Mouse (Mus musculus): ENCODE data around the gene Slc27a5. TPM values are rescaled to one million over a fixed set of nuclear protein-coding genes. Genes with fewer than 3 reads are reported as not detected.

Slc27a5 gene
- total RNA-seq, 1 experiment: 0.45 TPM

GRCm38 (mm10) chr7:13038621-13039169, 40.7 kb upstream of the Slc27a5 start:
- Histone ChIP-seq H3K27ac (ENCODE audit: insufficient read depth, low read depth, low read length, poor library complexity, severe bottlenecking) (peak overlapping the region; percentile 92), H3K9ac (ENCODE audit: insufficient read depth, low read depth, low read length, poor library complexity, severe bottlenecking) (peak overlapping the region; percentile 97), H3K36me3 (ENCODE audit: control insufficient read depth, insufficient read depth, low read length, poor library complexity, severe bottlenecking) (peaks cover 13% of the 10 kb centered on the region), H3K4me3 (ENCODE audit: insufficient read depth in 1 of 2, low read depth in 1 of 2, low read length in 2 of 2, poor library complexity in 1 of 2, severe bottlenecking in 1 of 2) (peak overlapping the region; percentile 85 to 92), H3K4me1 (ENCODE audit: control insufficient read depth in 2 of 2, insufficient read depth in 2 of 2, low read length in 2 of 2, poor library complexity in 1 of 2) (peaks cover 0 to 15% of the 10 kb centered on the region in 2 experiments; a peak in 2 of 4 replicates), H3K9me3 (ENCODE audit: control insufficient read depth, insufficient read depth, low read depth, low read length) (no peaks in the 10 kb centered on the region)
- no peak for TF ChIP-seq MAFK (IDR thresholded peaks at IDR 0.05; ENCODE audit: insufficient read depth, low read depth, low read length)
- no peak for TF ChIP-seq ZNF384 (IDR thresholded peaks at IDR 0.05; ENCODE audit: low read depth, low read length)
- TF ChIP-seq ZC3H11A (IDR thresholded peaks at IDR 0.05; ENCODE audit: borderline replicate concordance, low read depth, low read length): no peak
- no peak for TF ChIP-seq HCFC1 (IDR thresholded peaks at IDR 0.05; ENCODE audit: borderline replicate concordance, insufficient read depth, low read length)
- no peak for TF ChIP-seq CHD2 (IDR thresholded peaks at IDR 0.05; ENCODE audit: low read depth, low read length)
- no peak for DNase-seq (ENCODE audit: low read depth, low spot score)
- in situ Hi-C loops (cut with MboI; ENCODE audit: low sequenced_read_pairs in 2 of 2, unreplicated experiment in 2 of 2): no loop called here

- Histone ChIP-seq H3K36me3 (ENCODE audit: control insufficient read depth, insufficient read depth, low read length, poor library complexity, severe bottlenecking) (peaks cover 13% of the 10 kb centered on the region), H3K9ac (ENCODE audit: insufficient read depth, low read depth, low read length, poor library complexity, severe bottlenecking) (peak within 1 kb of the TSS; percentile 97), H3K27ac (ENCODE audit: insufficient read depth, low read depth, low read length, poor library complexity, severe bottlenecking) (peak within 1 kb of the TSS; percentile 92), H3K9me3 (ENCODE audit: control insufficient read depth, insufficient read depth, low read depth, low read length) (no peaks in the 10 kb centered on the region), H3K4me1 (ENCODE audit: control insufficient read depth in 2 of 2, insufficient read depth in 2 of 2, low read length in 2 of 2, poor library complexity in 1 of 2) (peaks cover 0 to 12% of the 10 kb centered on the region in 2 experiments; a peak in 2 of 4 replicates), H3K4me3 (ENCODE audit: insufficient read depth in 1 of 2, low read depth in 1 of 2, low read length in 2 of 2, poor library complexity in 1 of 2, severe bottlenecking in 1 of 2) (peak within 1 kb of the TSS; percentile 85 to 92)
- DNase-seq (ENCODE audit: low read depth, low spot score): peak; percentile 91
- in situ Hi-C loops (cut with MboI; ENCODE audit: low sequenced_read_pairs in 2 of 2, unreplicated experiment in 2 of 2): no loop called here
- TF ChIP-seq HCFC1 (IDR thresholded peaks at IDR 0.05; ENCODE audit: borderline replicate concordance, insufficient read depth, low read length) (peak; percentile 69; the same call in 1 of the 2 replicates), ZC3H11A (IDR thresholded peaks at IDR 0.05; ENCODE audit: borderline replicate concordance, low read depth, low read length) (no peak), MAFK (IDR thresholded peaks at IDR 0.05; ENCODE audit: insufficient read depth, low read depth, low read length) (no peak), CHD2 (IDR thresholded peaks at IDR 0.05; ENCODE audit: low read depth, low read length) (no peak), ZNF384 (IDR thresholded peaks at IDR 0.05; ENCODE audit: low read depth, low read length) (no peak)
Observed at GRCm38 (mm10) chr7:13037901-13038555, 40.0 kb upstream of the Slc27a5 start, which contains the start of gene Ube2m. Gene Ube2m, minus strand, starts transcription at chr7:13038275.

- no peak for TF ChIP-seq CHD2 (IDR thresholded peaks at IDR 0.05; ENCODE audit: low read depth, low read length)
- no peak for TF ChIP-seq ZNF384 (IDR thresholded peaks at IDR 0.05; ENCODE audit: low read depth, low read length)
- TF ChIP-seq ZC3H11A (IDR thresholded peaks at IDR 0.05; ENCODE audit: borderline replicate concordance, low read depth, low read length): no peak
- no peak for TF ChIP-seq HCFC1 (IDR thresholded peaks at IDR 0.05; ENCODE audit: borderline replicate concordance, insufficient read depth, low read length)
- TF ChIP-seq MAFK (IDR thresholded peaks at IDR 0.05; ENCODE audit: insufficient read depth, low read depth, low read length): no peak
- in situ Hi-C loops (cut with MboI; ENCODE audit: low sequenced_read_pairs in 2 of 2, unreplicated experiment in 2 of 2): no loop called here
- Histone ChIP-seq H3K9ac (ENCODE audit: insufficient read depth, low read depth, low read length, poor library complexity, severe bottlenecking) (peak overlapping the region; percentile 97), H3K9me3 (ENCODE audit: control insufficient read depth, insufficient read depth, low read depth, low read length) (no peaks in the 10 kb centered on the region), H3K4me1 (ENCODE audit: control insufficient read depth in 2 of 2, insufficient read depth in 2 of 2, low read length in 2 of 2, poor library complexity in 1 of 2) (peaks cover 0 to 12% of the 10 kb centered on the region in 2 experiments; a peak in 2 of 4 replicates), H3K27ac (ENCODE audit: insufficient read depth, low read depth, low read length, poor library complexity, severe bottlenecking) (peak overlapping the region; percentile 92), H3K36me3 (ENCODE audit: control insufficient read depth, insufficient read depth, low read length, poor library complexity, severe bottlenecking) (peaks cover 17% of the 10 kb centered on the region), H3K4me3 (ENCODE audit: insufficient read depth in 1 of 2, low read depth in 1 of 2, low read length in 2 of 2, poor library complexity in 1 of 2, severe bottlenecking in 1 of 2) (peak overlapping the region; percentile 85 to 92)
- DNase-seq (ENCODE audit: low read depth, low spot score): no peak
Observed at GRCm38 (mm10) chr7:13037366-13037765, 39.4 kb upstream of the Slc27a5 start.

GRCm38 (mm10) chr7:13036806-13037205, 38.8 kb upstream of the Slc27a5 start:
- Histone ChIP-seq H3K36me3 (ENCODE audit: control insufficient read depth, insufficient read depth, low read length, poor library complexity, severe bottlenecking) (peaks cover 23% of the 10 kb centered on the region), H3K9me3 (ENCODE audit: control insufficient read depth, insufficient read depth, low read depth, low read length) (no peaks in the 10 kb centered on the region), H3K4me1 (ENCODE audit: control insufficient read depth in 2 of 2, insufficient read depth in 2 of 2, low read length in 2 of 2, poor library complexity in 1 of 2) (peaks cover 0 to 12% of the 10 kb centered on the region in 2 experiments; a peak in 2 of 4 replicates), H3K9ac (ENCODE audit: insufficient read depth, low read depth, low read length, poor library complexity, severe bottlenecking) (peak overlapping the region; percentile 97), H3K4me3 (ENCODE audit: insufficient read depth in 1 of 2, low read depth in 1 of 2, low read length in 2 of 2, poor library complexity in 1 of 2, severe bottlenecking in 1 of 2) (peak overlapping the region; percentile 85 to 92), H3K27ac (ENCODE audit: insufficient read depth, low read depth, low read length, poor library complexity, severe bottlenecking) (no peak overlapping the region; the same call in 1 of the 2 replicates)
- in situ Hi-C loops (cut with MboI; ENCODE audit: low sequenced_read_pairs in 2 of 2, unreplicated experiment in 2 of 2): no loop called here
- TF ChIP-seq MAFK (IDR thresholded peaks at IDR 0.05; ENCODE audit: insufficient read depth, low read depth, low read length): no peak
- no peak for TF ChIP-seq CHD2 (IDR thresholded peaks at IDR 0.05; ENCODE audit: low read depth, low read length)
- TF ChIP-seq ZNF384 (IDR thresholded peaks at IDR 0.05; ENCODE audit: low read depth, low read length): no peak
- TF ChIP-seq ZC3H11A (IDR thresholded peaks at IDR 0.05; ENCODE audit: borderline replicate concordance, low read depth, low read length): no peak
- no peak for TF ChIP-seq HCFC1 (IDR thresholded peaks at IDR 0.05; ENCODE audit: borderline replicate concordance, insufficient read depth, low read length)
- DNase-seq (ENCODE audit: low read depth, low spot score): no peak
